Mouse (Mus musculus) kidney, adult 11 months (tissue): ENCODE results near the gene Hist2h2ac.
A peak's percentile ranks its signal among the peaks of the same experiment; 100 is the strongest.
"Not testable (repeated sequence)": the region's sequence is repeated elsewhere in the genome, so short reads cannot be mapped to it uniquely, and the experiment has no call there.

ENCODE experiments used
- DNase-seq: peaks from one replicate; pipeline ENCODE4 v3.0.0; 2022

The Hist2h2ac gene

DNA sequence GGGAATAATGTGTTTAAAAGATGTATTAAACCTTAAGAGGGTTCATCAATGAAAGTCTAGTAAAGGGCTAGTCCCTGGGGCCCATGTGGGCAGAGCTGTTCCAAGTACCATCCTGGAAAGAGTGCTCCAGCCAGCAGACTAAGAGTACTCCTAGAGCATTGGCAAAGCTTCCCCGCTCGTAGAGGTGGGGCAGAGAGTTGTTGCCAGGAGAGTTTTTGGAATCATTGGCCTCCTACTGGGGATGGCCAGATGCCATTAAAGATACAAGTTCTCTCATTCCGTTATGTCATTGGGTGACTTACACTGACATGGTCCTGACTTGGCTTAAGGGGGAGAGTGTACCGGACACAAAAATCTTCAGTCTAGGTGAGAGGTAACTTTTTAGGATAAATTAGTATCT, 41.1 kb downstream of the Hist2h2ac start:
- no peak for DNase-seq

DNA sequence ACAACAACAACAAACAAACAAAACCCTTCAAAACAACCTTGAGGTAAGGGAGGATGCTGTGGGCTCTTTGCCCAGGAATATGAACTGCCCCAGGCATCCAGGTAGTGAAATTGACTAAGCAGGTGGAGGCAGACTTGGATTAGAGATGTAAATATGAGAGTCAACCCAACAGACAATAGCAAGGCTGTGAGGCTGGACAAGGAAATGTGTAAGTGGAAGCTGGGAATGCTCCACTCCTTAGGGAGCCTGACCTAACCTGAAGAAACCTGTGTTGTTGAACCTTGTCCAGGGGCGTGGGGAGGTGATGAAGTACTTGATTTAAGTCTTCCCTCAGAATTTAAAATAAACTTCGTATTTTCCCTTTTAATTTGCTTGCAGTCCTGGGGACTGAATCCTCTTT, 41.8 kb downstream of the Hist2h2ac start:
- no peak for DNase-seq

DNA sequence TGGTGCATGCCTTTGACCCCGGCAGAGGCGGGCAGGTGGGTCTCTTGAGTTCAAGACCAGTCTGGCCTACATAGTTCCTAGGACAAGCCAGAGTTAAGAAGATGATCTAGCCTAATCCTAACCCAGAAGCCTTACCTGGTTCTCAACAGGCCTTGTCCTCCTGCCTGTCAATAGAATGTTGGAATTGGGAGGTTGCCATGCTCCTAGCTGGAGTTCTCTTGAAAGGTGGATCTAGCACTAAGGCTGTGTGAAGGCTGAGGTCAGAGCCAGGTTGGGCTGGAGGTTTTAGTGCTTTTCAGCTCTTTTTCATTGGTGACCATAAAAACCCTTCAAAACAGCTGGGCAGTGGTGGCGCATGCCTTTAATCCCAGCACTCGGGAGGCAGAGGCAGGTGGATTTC, 42.3 kb downstream of the Hist2h2ac start:
- no peak for DNase-seq

DNA sequence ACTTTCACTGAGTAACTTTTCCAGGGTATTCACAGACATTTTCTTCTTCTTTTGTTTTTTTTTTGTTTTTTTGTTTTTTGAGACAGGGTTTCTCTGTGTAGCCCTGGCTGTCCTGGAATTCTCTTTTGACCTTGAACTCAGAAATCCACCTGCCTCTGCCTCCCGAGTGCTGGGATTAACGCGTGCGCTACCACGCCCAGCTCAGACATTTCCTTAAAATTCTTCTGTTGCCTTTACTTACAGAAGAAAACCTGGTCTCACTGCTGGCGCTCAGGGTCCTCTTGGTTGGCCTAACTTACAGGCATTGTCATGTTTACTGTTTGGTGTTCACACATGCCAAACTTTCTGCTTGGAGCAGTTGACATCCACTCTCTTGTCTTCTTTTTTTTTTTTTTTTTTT, 45.4 kb downstream of the Hist2h2ac start:
- no peak for DNase-seq

DNA sequence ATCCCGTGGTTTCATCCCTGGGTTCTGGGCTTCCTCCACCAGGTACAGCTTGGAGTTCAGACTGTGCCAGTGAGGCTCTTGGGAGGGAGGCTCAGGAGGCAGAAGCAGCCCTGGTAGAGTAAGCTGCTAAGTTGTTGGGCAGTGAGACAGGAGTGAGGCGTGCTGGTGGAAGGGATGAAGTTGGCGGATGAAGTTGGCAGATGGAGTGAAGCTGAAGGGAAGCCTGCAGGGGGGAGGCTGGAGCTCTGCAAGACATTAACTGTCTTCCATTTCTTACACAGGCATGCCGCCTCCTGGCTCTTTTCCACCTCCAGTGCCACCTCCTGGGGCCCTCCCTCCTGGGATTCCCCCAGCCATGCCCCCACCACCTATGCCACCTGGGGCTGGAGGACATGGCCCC, 46.6 kb downstream of the Hist2h2ac start:
- DNase-seq = not testable (repeated sequence)

DNA sequence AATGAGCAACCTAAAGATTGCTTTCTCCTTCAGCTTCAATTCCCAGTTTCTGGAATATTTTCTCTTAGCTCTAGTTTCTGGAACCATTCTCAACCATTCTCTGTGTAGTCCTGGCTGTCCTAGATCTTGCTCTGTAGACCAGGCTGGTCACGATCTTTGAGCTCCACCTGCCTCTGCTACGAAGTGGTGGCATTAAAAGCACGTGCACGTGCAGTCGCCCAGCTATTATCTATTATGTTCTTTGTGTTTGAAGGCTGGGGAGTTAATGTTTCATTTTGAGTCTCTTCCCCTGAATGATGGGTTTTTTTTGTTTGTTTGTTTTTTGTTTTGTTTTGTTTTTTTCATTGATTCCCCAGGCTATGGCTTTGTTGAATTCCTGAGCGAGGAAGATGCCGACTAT, 47.5 kb downstream of the Hist2h2ac start:
- no peak for DNase-seq

DNA sequence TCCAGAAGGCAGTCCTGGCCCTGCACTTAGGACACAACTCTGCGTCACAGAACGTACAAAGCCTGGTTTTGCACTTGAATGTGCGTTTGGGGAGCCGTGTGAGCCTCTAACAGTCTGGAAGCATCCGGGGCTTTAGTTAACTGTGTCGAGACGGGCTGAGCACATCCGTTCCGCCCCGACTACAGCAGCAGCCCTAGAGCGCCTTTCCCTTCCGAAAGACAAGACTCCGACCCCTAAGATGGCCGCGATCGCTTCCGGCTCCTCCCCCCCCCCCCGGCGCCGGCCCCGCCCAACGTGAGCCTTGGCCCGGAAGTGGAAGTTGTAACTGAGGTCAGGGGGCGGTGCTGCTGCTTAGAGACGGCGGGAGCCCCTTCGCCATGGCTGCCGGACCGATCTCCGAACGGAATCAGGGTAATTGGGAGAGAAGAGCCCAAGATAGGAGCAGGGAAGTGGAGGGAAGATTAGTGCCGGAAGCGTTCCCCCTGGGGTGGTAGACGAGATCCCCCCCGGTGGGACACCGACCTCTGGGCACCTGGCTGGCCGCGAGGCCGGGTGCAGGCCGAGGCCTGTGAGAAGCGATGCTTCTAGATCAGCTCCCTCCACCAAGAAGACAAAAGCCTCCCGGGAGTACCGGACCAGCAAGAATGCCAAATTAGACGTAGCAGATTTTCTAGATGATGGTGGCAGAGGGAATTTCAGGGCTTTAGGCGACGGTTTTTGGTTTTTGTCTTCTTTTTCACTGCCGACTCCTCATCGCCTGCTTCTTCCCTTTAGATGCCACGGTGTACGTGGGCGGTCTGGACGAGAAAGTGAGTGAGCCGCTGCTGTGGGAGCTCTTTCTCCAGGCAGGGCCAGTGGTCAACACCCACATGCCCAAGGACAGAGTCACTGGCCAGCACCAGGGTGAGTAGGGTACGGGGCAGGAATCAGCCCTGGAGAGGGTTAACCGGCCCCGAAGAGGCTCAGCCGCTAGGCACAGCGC, 48.2 kb downstream of the Hist2h2ac start, which contains the start of gene Sf3b4:
Gene Sf3b4 (plus strand): TSS at position 136 of the 982 bp plus-strand sequence.
- DNase-seq = peak; percentile 85

DNA sequence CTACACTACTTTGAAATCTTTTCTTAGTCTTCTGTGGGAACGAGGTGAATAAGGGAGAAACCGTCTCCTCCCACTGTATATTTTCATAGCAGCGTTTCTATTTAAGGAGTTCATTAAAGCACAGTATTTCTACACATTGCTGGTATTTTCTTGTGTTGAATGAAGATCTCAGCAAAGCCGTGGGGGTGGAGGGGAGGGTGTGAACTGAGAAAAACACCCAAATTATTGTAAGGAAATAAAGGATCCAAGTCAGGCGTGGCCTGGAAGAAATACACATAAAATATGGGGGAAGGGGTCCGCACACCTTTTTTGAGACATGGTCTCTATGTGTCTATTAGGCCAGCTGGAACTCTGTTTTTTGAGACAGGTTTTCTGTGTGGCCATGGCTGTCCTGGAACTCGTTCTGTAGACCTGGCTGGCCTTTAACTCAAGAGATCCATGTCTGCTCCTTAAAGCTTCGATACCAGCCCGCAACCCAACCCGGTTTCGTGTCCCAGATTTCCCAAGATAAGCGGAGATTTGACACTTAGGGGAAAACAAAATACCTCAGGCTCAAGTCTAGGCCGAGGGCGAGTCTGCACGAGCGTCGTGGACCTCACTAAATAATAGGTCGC, 49.0 kb downstream of the Hist2h2ac start:
- no peak for DNase-seq

DNA sequence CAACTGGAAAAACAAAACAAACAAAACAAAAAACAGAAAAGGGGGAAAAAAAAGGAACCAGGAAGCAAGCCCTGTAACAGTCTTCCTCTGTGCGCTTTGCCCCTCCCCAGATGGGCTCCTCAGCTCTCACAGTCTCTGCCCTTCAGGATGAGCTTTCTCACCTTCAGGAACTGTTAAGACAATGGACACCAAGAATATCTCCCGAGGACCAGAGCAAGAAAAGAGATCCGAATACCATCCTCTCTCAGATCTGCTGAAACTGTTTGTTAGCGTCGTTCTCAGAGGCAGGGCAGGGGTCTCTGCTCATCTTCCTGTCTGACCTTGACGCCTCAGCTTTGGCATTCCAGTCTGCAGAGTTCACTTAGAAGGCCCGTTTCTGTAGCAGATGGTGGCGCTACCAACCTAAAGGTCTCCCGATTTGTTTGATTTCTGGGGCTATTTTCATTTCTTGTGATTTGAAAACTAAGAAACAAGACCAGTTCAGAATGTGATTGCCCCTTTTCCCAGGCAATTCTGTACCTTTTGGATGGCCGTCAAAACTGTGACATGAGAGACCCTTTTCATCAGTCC, 49.6 kb downstream of the Hist2h2ac start:
- DNase-seq = no peak
